8 mouse cellular contexts compared by ENCODE assay signal in the genomic region with DNA sequence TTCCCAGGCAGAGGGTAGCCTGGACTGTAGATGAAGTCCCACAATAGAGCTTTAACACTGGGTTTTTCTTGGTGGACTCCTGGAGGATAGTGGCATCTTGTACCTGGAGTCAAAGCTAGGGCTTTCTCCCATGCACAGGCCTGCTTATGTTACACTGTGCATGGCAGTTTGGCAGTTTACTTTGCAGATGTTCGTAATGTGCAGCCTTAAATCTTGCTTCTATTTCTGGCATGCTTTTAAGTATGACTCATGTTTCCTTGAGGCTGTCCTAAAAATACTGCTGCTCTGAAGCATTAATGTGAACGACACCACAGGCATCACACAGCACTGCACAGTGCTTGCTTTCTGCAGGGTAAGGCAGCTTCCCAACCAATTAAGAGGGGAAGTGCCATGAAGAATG. TPM values are rescaled to one million over a fixed set of nuclear protein-coding genes. Genes with fewer than 3 reads are reported as not detected.
A peak's percentile ranks its signal among the peaks of the same experiment; 100 is the strongest.
DNase-seq lines count a peak whose midpoint lies in the region; ATAC-seq lines count a peak whose summit lies in the region.

No protein-coding gene starts in this region.

- intact Hi-C loops in heart, postnatal 36 days (cut with DNase I) = loop anchor here (5.0 kb wide), 1 partner anchor 38 kb away; no protein-coding TSS in a partner anchor

- DNase-seq in forebrain, embryonic 14.5 days (ENCODE audit: low spot score) = peak; percentile 23
- DNase-seq in forebrain, embryonic 11.5 days (ENCODE audit: low spot score) = no peak
- peak; percentile 42 to 57 for DNase-seq in right cerebral cortex, adult 2 months (ENCODE audit: low spot score in 2 of 2)
- DNase-seq in right cerebral cortex, postnatal 25 days = no peak
- DNase-seq in heart, postnatal 36 days = peak; percentile 7 to 28
- DNase-seq in lung, postnatal 14 days = peak; percentile 10
- DNase-seq in urinary bladder, postnatal 36 days (ENCODE audit: low spot score in 2 of 2) = no peak
- no peak for DNase-seq in cerebellum, postnatal 36 days

- 79% methylated on average over 2 of the region's 2 CpGs for WGBS in forebrain, embryonic 14.5 days
- WGBS in forebrain, embryonic 11.5 days = 77% methylated on average over 2 of the region's 2 CpGs

- H3K27ac ChIP-seq in forebrain, embryonic 14.5 days (ENCODE audit: low read depth, low read length) = no peak overlapping the region
- H3K27ac ChIP-seq in forebrain, embryonic 11.5 days (ENCODE audit: low read depth, low read length) = no peak overlapping the region

- H3K36me3 ChIP-seq in forebrain, embryonic 14.5 days (ENCODE audit: control insufficient read depth, insufficient read depth, low read length) = no peaks in the 10 kb centered on the region
- no peaks in the 10 kb centered on the region for H3K36me3 ChIP-seq in forebrain, embryonic 11.5 days (ENCODE audit: control insufficient read depth, insufficient read depth, low read length)

- H3K4me1 ChIP-seq in forebrain, embryonic 14.5 days (ENCODE audit: control insufficient read depth, insufficient read depth, low read length) = no peaks in the 10 kb centered on the region
- no peaks in the 10 kb centered on the region for H3K4me1 ChIP-seq in forebrain, embryonic 11.5 days (replicated peaks; ENCODE audit: control insufficient read depth, insufficient read depth, low read length)

- H3K9me3 ChIP-seq in forebrain, embryonic 14.5 days (replicated peaks; ENCODE audit: control insufficient read depth, low read length) = no peaks in the 10 kb centered on the region
- H3K9me3 ChIP-seq in forebrain, embryonic 11.5 days (ENCODE audit: control insufficient read depth, low read length) = no peaks in the 10 kb centered on the region

- ATAC-seq in forebrain, embryonic 14.5 days = no peak
- no peak for ATAC-seq in forebrain, embryonic 11.5 days (replicated peaks; ENCODE audit: low FRiP score)

- no peaks in the 10 kb centered on the region for H3K27me3 ChIP-seq in forebrain, embryonic 14.5 days (replicated peaks; ENCODE audit: control insufficient read depth, insufficient read depth, low read length)
- no peaks in the 10 kb centered on the region for H3K27me3 ChIP-seq in forebrain, embryonic 11.5 days (ENCODE audit: control insufficient read depth, insufficient read depth, low read length)

- no peak overlapping the region for H3K4me2 ChIP-seq in forebrain, embryonic 14.5 days (ENCODE audit: low read length)
- no peak overlapping the region for H3K4me2 ChIP-seq in forebrain, embryonic 11.5 days (ENCODE audit: low read depth, low read length, severe bottlenecking)

- no peak overlapping the region for H3K9ac ChIP-seq in forebrain, embryonic 14.5 days (ENCODE audit: low read length)
- no peak overlapping the region for H3K9ac ChIP-seq in forebrain, embryonic 11.5 days (ENCODE audit: low read length)

- H3K4me3 ChIP-seq in forebrain, embryonic 14.5 days (ENCODE audit: low read depth, low read length) = no peak overlapping the region
- H3K4me3 ChIP-seq in forebrain, embryonic 11.5 days (ENCODE audit: low read depth, low read length) = no peak overlapping the region

RNA-seq across cellular contexts. Expression of a gene that starts 51.9 kb away (rescaled TPM):
- polyA plus RNA-seq in forebrain, embryonic 14.5 days (2014; fragmentation: Nextera tagmentation; extraction: Ambion mirVana) = 5.5 and 6.4 TPM in 2 replicates
- polyA plus RNA-seq in forebrain, embryonic 11.5 days (2014; fragmentation: Nextera tagmentation; extraction: Ambion mirVana) = 9.2 and 10.4 TPM in 2 replicates
- 100 to 1,000 TPM; 173 to 197 TPM for total RNA-seq in heart, postnatal 36 days (2021)

Comparison
In these comparisons a context has a peak if more than half of its experiments do, and no peak if none do; other contexts are left out.
1. DNase-seq: peak in forebrain, embryonic 14.5 days (single experiment), right cerebral cortex, adult 2 months (2 of 2), heart, postnatal 36 days (2 of 2) and lung, postnatal 14 days (single experiment); none in forebrain, embryonic 11.5 days (single experiment), right cerebral cortex, postnatal 25 days (single experiment), urinary bladder, postnatal 36 days (0 of 2) and cerebellum, postnatal 36 days (0 of 2).